Mouse (Mus musculus) embryo, embryonic 11.5 days (tissue): ENCODE data around the gene Ccdc163.
"Not testable (repeated sequence)": the region's sequence is repeated elsewhere in the genome, so short reads cannot be mapped to it uniquely, and the experiment has no call there.

Experiments used
- DNase-seq: peaks from one replicate; pipeline ENCODE4 v3.0.0-alpha.2; 2012; ENCODE audit warnings: low read depth, low spot score

The Ccdc163 gene

GRCm38 (mm10) chr4:116708201-116708764 is at the start of gene Ccdc163, which contains the start of gene Mmachc:
Gene Ccdc163, plus strand, starts transcription at chr4:116708509.
Gene Mmachc, minus strand, starts transcription at chr4:116708406.
- DNase-seq = peak; percentile 91

GRCm38 (mm10) chr4:116659474-116659873 is 48.8 kb upstream of the Ccdc163 start:
- DNase-seq = no peak

- not testable (repeated sequence) for DNase-seq
These were observed 48.4 kb upstream of the Ccdc163 start for GRCm38 (mm10) chr4:116659916-116660315.

GRCm38 (mm10) chr4:116660829-116661228 is 47.5 kb upstream of the Ccdc163 start:
- no peak for DNase-seq

- DNase-seq = no peak
These were observed 46.3 kb upstream of the Ccdc163 start for GRCm38 (mm10) chr4:116661998-116662397.

- DNase-seq = no peak
These were observed 41.7 kb upstream of the Ccdc163 start for GRCm38 (mm10) chr4:116666625-116667024.

- no peak for DNase-seq
These were observed 40.2 kb upstream of the Ccdc163 start for GRCm38 (mm10) chr4:116668145-116668544.

- no peak for DNase-seq
These were observed 39.0 kb upstream of the Ccdc163 start for GRCm38 (mm10) chr4:116669291-116669690.

- DNase-seq = no peak
These were observed 35.5 kb upstream of the Ccdc163 start for GRCm38 (mm10) chr4:116672785-116673184.

- DNase-seq = not testable (repeated sequence)
These were observed 33.5 kb upstream of the Ccdc163 start for GRCm38 (mm10) chr4:116674761-116675160.

GRCm38 (mm10) chr4:116676027-116676426 is 32.3 kb upstream of the Ccdc163 start:
- no peak for DNase-seq

- no peak for DNase-seq
These were observed 30.5 kb upstream of the Ccdc163 start for GRCm38 (mm10) chr4:116677808-116678207.

GRCm38 (mm10) chr4:116679141-116679540 is 29.2 kb upstream of the Ccdc163 start:
- no peak for DNase-seq

- DNase-seq = not testable (repeated sequence)
These were observed 27.8 kb upstream of the Ccdc163 start for GRCm38 (mm10) chr4:116680521-116680920.

GRCm38 (mm10) chr4:116683957-116684356 is 24.4 kb upstream of the Ccdc163 start:
- DNase-seq = no peak

- DNase-seq = no peak
These were observed 23.6 kb upstream of the Ccdc163 start for GRCm38 (mm10) chr4:116684665-116685064.

- peak; percentile 90 for DNase-seq
These were observed 22.8 kb upstream of the Ccdc163 start, which contains the start of gene Prdx1 for GRCm38 (mm10) chr4:116685402-116686061. Gene Prdx1, plus strand, starts transcription at chr4:116685544.

GRCm38 (mm10) chr4:116687041-116687440 is 21.3 kb upstream of the Ccdc163 start:
- no peak for DNase-seq

GRCm38 (mm10) chr4:116689309-116689876 is 18.9 kb upstream of the Ccdc163 start:
- DNase-seq = no peak

GRCm38 (mm10) chr4:116692146-116692545 is 16.2 kb upstream of the Ccdc163 start:
- no peak for DNase-seq

GRCm38 (mm10) chr4:116693785-116694184 is 14.5 kb upstream of the Ccdc163 start:
- no peak for DNase-seq

GRCm38 (mm10) chr4:116698693-116699342 is 9.5 kb upstream of the Ccdc163 start:
- DNase-seq = no peak
